Mouse (Mus musculus): ENCODE results near the gene Gpc5. TPM values are rescaled to one million over a fixed set of nuclear protein-coding genes. Genes with fewer than 3 reads are reported as not detected.

Gene Gpc5
- 0.11 TPM for polyA plus RNA-seq (2017; shearing (Covaris generic))

DNA sequence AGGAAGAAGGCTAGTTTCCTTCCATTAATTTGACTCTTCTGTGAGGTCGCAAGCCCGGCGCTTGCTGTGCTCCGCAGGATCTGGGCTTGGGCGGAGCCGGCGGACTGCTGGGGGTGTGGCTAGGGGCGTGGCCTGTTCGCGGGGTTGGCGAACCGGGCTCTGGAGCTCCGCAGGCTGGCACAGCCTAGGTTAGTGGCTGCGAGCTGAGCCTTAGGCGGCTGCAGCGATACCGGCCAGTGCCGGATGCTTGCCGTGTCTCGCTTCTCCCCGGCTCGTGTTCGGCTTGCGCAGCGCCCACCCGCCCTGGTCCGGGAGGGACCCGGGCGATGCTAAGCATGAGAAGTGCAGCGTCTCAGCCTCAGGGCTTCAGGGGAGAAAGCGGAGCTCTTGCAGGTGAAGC, at the start of gene Gpc5:
TSS of gene Gpc5 (plus strand) at position 135 of the 400 bp plus-strand sequence.

